Mouse (Mus musculus) embryonic fibroblast, embryonic 13.5 days (primary cell): Measurements from ENCODE around the gene Frmd4a.

ENCODE experiments used
- CTCF ChIP-seq: IDR thresholded peaks from 2 replicates; pipeline ENCODE4 v1.5.1; 2011; ENCODE audit warnings: mild to moderate bottlenecking, control low read depth, low read length, moderate library complexity, borderline replicate concordance; ENCODE audit not compliant: insufficient read depth
- POLR2A ChIP-seq: IDR thresholded peaks from 2 replicates; pipeline ENCODE4 v1.6.1; 2011; ENCODE audit warnings: low read depth, mild to moderate bottlenecking, control low read depth, low read length, moderate library complexity

- TF ChIP-seq CTCF (no peak), POLR2A (no peak)
Observed at GRCm38 (mm10) chr2:4190345-4190744, 172.8 kb downstream of the Frmd4a start.
